Mouse (Mus musculus) hindbrain, embryonic 13.5 days (tissue): ENCODE data around the gene Zfp775. TPM values are rescaled to one million over a fixed set of nuclear protein-coding genes. Genes with fewer than 3 reads are reported as not detected.

Source experiments
- ATAC-seq: fragments of 200-750 bp; cut with Nextera tagmentation; 2 replicates; pipeline ENCODE4 v1.8.0; 2017; ENCODE audit warnings: moderate TSS enrichment; ENCODE audit not compliant: low FRiP score
- H3K27ac ChIP-seq: fragments of 300-500 bp; sonication (generic); 2 replicates; pipeline ENCODE4 v1.5.1; 2015; ENCODE audit warnings: inconsistent platforms, mild to moderate bottlenecking, moderate library complexity
- H3K27me3 ChIP-seq: fragments of 300-500 bp; sonication (generic); 2 replicates; pipeline ENCODE4 v1.6.1; 2015; ENCODE audit warnings: mild to moderate bottlenecking, inconsistent platforms
- H3K36me3 ChIP-seq: fragments of 300-500 bp; sonication (generic); 2 replicates; pipeline ENCODE4 v1.6.1; 2015; ENCODE audit warnings: mild to moderate bottlenecking, inconsistent platforms
- H3K4me1 ChIP-seq: fragments of 300-500 bp; sonication (generic); replicated peaks from 2 replicates; pipeline ENCODE4 v1.6.1; 2015; ENCODE audit warnings: inconsistent platforms
- H3K4me2 ChIP-seq: fragments of 300-500 bp; sonication (generic); 2 replicates; pipeline ENCODE4 v1.6.1; 2015; ENCODE audit warnings: inconsistent platforms, mild to moderate bottlenecking, moderate library complexity
- H3K4me3 ChIP-seq: fragments of 300-500 bp; sonication (generic); 2 replicates; pipeline ENCODE4 v1.5.1; 2015; ENCODE audit warnings: mild to moderate bottlenecking, inconsistent platforms
- H3K9ac ChIP-seq: fragments of 300-500 bp; sonication (generic); 2 replicates; pipeline ENCODE4 v1.6.1; 2015; ENCODE audit warnings: mild to moderate bottlenecking, inconsistent platforms
- H3K9me3 ChIP-seq: fragments of 300-500 bp; sonication (generic); 2 replicates; pipeline ENCODE4 v1.6.1; 2016; ENCODE audit warnings: inconsistent platforms
- WGBS: fragments of 180-500 bp; shearing (Covaris S2); methylation state at CpG from one replicate; pipeline ENCODE4 v1.1.7; 2015; 5-methylcytosine and 5-hydroxymethylcytosine counted together
- polyA plus RNA-seq: library from polyadenylated mRNA; unstranded; fragments of >200 nt; fragmentation: Nextera tagmentation; extraction: Ambion mirVana; gene quantifications from 2 replicates; pipeline ENCODE4 v1.2.1, GENCODE M21; 2015

Zfp775 gene
- polyA plus RNA-seq, 1 experiment from 2014 or later: 15.0 TPM

- WGBS: under 1% methylated on average over 36 of the region's 41 CpGs
- ATAC-seq: peak; percentile 84
- H3K27me3 ChIP-seq: no peaks in the 10 kb centered on the region
Observed at GRCm38 (mm10) chr6:48594043-48594738, 7.7 kb upstream of the Zfp775 start.

GRCm38 (mm10) chr6:48595278-48595677 lies 6.6 kb upstream of the Zfp775 start:
- ATAC-seq: no peak
- peak overlapping the region; percentile 95 for H3K27ac ChIP-seq
- WGBS: 57% methylated on average over 1 of the region's 1 CpGs
- peak overlapping the region; percentile 79 for H3K4me2 ChIP-seq
- H3K27me3 ChIP-seq: no peaks in the 10 kb centered on the region
- H3K4me3 ChIP-seq: peak overlapping the region; percentile 72
- peak overlapping the region; percentile 90 for H3K9ac ChIP-seq
- peaks cover 20% of the 10 kb centered on the region for H3K4me1 ChIP-seq
- H3K36me3 ChIP-seq: peaks cover 51% of the 10 kb centered on the region
- peaks cover 20% of the 10 kb centered on the region for H3K9me3 ChIP-seq

More at GRCm38 (mm10) chr6:48594043-48594738, 7.7 kb upstream of the Zfp775 start:
- Histone ChIP-seq H3K9me3 (peaks cover 20% of the 10 kb centered on the region), H3K4me2 (peak overlapping the region; percentile 79), H3K9ac (peak overlapping the region; percentile 90), H3K27ac (peak overlapping the region; percentile 95), H3K4me3 (peak overlapping the region; percentile 72), H3K36me3 (peaks cover 40% of the 10 kb centered on the region), H3K4me1 (peaks cover 20% of the 10 kb centered on the region)

- no peak for ATAC-seq
- no peaks in the 10 kb centered on the region for H3K27me3 ChIP-seq
- H3K4me1 ChIP-seq: peaks cover 28% of the 10 kb centered on the region
- no peak overlapping the region for H3K9ac ChIP-seq
- no peak overlapping the region for H3K27ac ChIP-seq
- 96% methylated on average over 45 of the region's 45 CpGs for WGBS
- no peak overlapping the region for H3K4me3 ChIP-seq
- peaks cover 51% of the 10 kb centered on the region for H3K36me3 ChIP-seq
- no peak overlapping the region for H3K4me2 ChIP-seq
- peaks cover 20% of the 10 kb centered on the region for H3K9me3 ChIP-seq
Observed at GRCm38 (mm10) chr6:48596545-48597232, 5.2 kb upstream of the Zfp775 start.

GRCm38 (mm10) chr6:48597233-48597625 lies 4.6 kb upstream of the Zfp775 start:
- WGBS: 96% methylated on average over 27 of the region's 27 CpGs
- Histone ChIP-seq H3K4me2 (no peak overlapping the region), H3K27ac (no peak overlapping the region), H3K9me3 (peaks cover 20% of the 10 kb centered on the region), H3K9ac (no peak overlapping the region), H3K4me1 (peaks cover 28% of the 10 kb centered on the region), H3K4me3 (no peak overlapping the region), H3K27me3 (no peaks in the 10 kb centered on the region), H3K36me3 (peaks cover 51% of the 10 kb centered on the region)
- ATAC-seq: no peak

GRCm38 (mm10) chr6:48600594-48600993 lies 1.3 kb upstream of the Zfp775 start:
- H3K9ac ChIP-seq: no peak overlapping the region
- H3K36me3 ChIP-seq: peaks cover 52% of the 10 kb centered on the region
- H3K27ac ChIP-seq: peak overlapping the region; percentile 94
- H3K4me1 ChIP-seq: peaks cover 22% of the 10 kb centered on the region
- H3K4me2 ChIP-seq: no peak overlapping the region
- ATAC-seq: no peak
- no peaks in the 10 kb centered on the region for H3K27me3 ChIP-seq
- peaks cover 20% of the 10 kb centered on the region for H3K9me3 ChIP-seq
- H3K4me3 ChIP-seq: no peak overlapping the region
- WGBS: 86% methylated on average over 1 of the region's 1 CpGs

GRCm38 (mm10) chr6:48602080-48602741 lies 348 bp downstream of the Zfp775 start:
- peak; percentile 87 for ATAC-seq
- peak overlapping the region; percentile 94 for H3K27ac ChIP-seq
- peaks cover 9% of the 10 kb centered on the region for H3K9me3 ChIP-seq
- 2% methylated on average over 28 of the region's 28 CpGs for WGBS
- peak overlapping the region; percentile 80 for H3K4me2 ChIP-seq
- H3K27me3 ChIP-seq: no peaks in the 10 kb centered on the region
- H3K36me3 ChIP-seq: peaks cover 35% of the 10 kb centered on the region
- peak overlapping the region; percentile 68 for H3K4me3 ChIP-seq
- peaks cover 22% of the 10 kb centered on the region for H3K4me1 ChIP-seq
- peak overlapping the region; percentile 88 for H3K9ac ChIP-seq

- ATAC-seq: no peak
- Histone ChIP-seq H3K27me3 (no peaks in the 10 kb centered on the region), H3K4me3 (no peak overlapping the region), H3K4me1 (peaks cover 16% of the 10 kb centered on the region), H3K9me3 (no peaks in the 10 kb centered on the region), H3K36me3 (peaks cover 10% of the 10 kb centered on the region), H3K27ac (no peak overlapping the region), H3K9ac (no peak overlapping the region; the same call in 1 of the 2 replicates), H3K4me2 (no peak overlapping the region)
- WGBS: 71% methylated on average over 2 of the region's 2 CpGs
Observed at GRCm38 (mm10) chr6:48608124-48608523, 6.3 kb downstream of the Zfp775 start.

- H3K9ac ChIP-seq: no peak overlapping the region
- no peaks in the 10 kb centered on the region for H3K9me3 ChIP-seq
- no peak overlapping the region for H3K4me3 ChIP-seq
- H3K27me3 ChIP-seq: no peaks in the 10 kb centered on the region
- no peak overlapping the region for H3K27ac ChIP-seq
- H3K4me2 ChIP-seq: no peak overlapping the region
- peaks cover 23% of the 10 kb centered on the region for H3K36me3 ChIP-seq
- 67% methylated on average over 7 of the region's 7 CpGs for WGBS
- no peak for ATAC-seq
- H3K4me1 ChIP-seq: peaks cover 9% of the 10 kb centered on the region
Observed at GRCm38 (mm10) chr6:48609512-48609911, 7.6 kb downstream of the Zfp775 start.

- peaks cover 28% of the 10 kb centered on the region for H3K36me3 ChIP-seq
- 79% methylated on average over 3 of the region's 3 CpGs for WGBS
- ATAC-seq: no peak
Observed at GRCm38 (mm10) chr6:48610657-48611056, 8.8 kb downstream of the Zfp775 start.

GRCm38 (mm10) chr6:48613464-48613863 lies 11.6 kb downstream of the Zfp775 start:
- Histone ChIP-seq H3K27ac (no peak overlapping the region), H3K9ac (no peak overlapping the region)
- no peak for ATAC-seq

More at GRCm38 (mm10) chr6:48610657-48611056, 8.8 kb downstream of the Zfp775 start:
- H3K27me3 ChIP-seq: no peaks in the 10 kb centered on the region
- peaks cover 9% of the 10 kb centered on the region for H3K4me1 ChIP-seq
- H3K9me3 ChIP-seq: no peaks in the 10 kb centered on the region
- H3K27ac ChIP-seq: no peak overlapping the region
- 0 out of 2 replicates have a peak overlapping the region, but pooled peaks have one; percentile 6 for H3K9ac ChIP-seq
- H3K4me3 ChIP-seq: no peak overlapping the region
- no peak overlapping the region for H3K4me2 ChIP-seq

GRCm38 (mm10) chr6:48614756-48615155 lies 12.9 kb downstream of the Zfp775 start:
- no peaks in the 10 kb centered on the region for H3K9me3 ChIP-seq
- no peak overlapping the region for H3K4me2 ChIP-seq
- H3K4me3 ChIP-seq: no peak overlapping the region
- no peaks in the 10 kb centered on the region for H3K27me3 ChIP-seq
- H3K36me3 ChIP-seq: peaks cover 47% of the 10 kb centered on the region
- no peak for ATAC-seq
- H3K27ac ChIP-seq: no peak overlapping the region
- H3K4me1 ChIP-seq: no peaks in the 10 kb centered on the region
- WGBS: 96% methylated on average over 5 of the region's 5 CpGs
- H3K9ac ChIP-seq: no peak overlapping the region

More at GRCm38 (mm10) chr6:48613464-48613863, 11.6 kb downstream of the Zfp775 start:
- Histone ChIP-seq H3K36me3 (peaks cover 35% of the 10 kb centered on the region), H3K9me3 (no peaks in the 10 kb centered on the region), H3K4me3 (no peak overlapping the region), H3K27me3 (no peaks in the 10 kb centered on the region), H3K4me1 (peaks cover 9% of the 10 kb centered on the region), H3K4me2 (no peak overlapping the region)
- WGBS: 88% methylated on average over 4 of the region's 4 CpGs

- no peak for ATAC-seq
- H3K4me2 ChIP-seq: no peak overlapping the region
- H3K4me3 ChIP-seq: no peak overlapping the region
- H3K9me3 ChIP-seq: no peaks in the 10 kb centered on the region
- no peak overlapping the region for H3K27ac ChIP-seq
- H3K9ac ChIP-seq: no peak overlapping the region
- 94% methylated on average over 30 of the region's 30 CpGs for WGBS
- peaks cover 53% of the 10 kb centered on the region for H3K36me3 ChIP-seq
- no peaks in the 10 kb centered on the region for H3K4me1 ChIP-seq
- H3K27me3 ChIP-seq: peaks cover 1% of the 10 kb centered on the region; the same call in 1 of the 2 replicates
Observed at GRCm38 (mm10) chr6:48620031-48620430, 18.2 kb downstream of the Zfp775 start.
